Mouse (Mus musculus): ENCODE data around the gene Napepld. TPM values are rescaled to one million over a fixed set of nuclear protein-coding genes. Genes with fewer than 3 reads are reported as not detected.
"Not testable (repeated sequence)": the region's sequence is repeated elsewhere in the genome, so short reads cannot be mapped to it uniquely, and the experiment has no call there.

Gene Napepld
- polyA plus RNA-seq, 1 experiment from 2014 or later = 6.3 TPM

GRCm38 (mm10) chr5:21646133-21646491, 55.1 kb downstream of the Napepld start:
- Histone ChIP-seq H3K9me3 (replicated peaks; ENCODE audit: control insufficient read depth, low read length) (no peaks in the 10 kb centered on the region), H3K36me3 (ENCODE audit: control insufficient read depth, insufficient read depth) (peaks cover 24% of the 10 kb centered on the region), H3K4me3 (ENCODE audit: low read length) (peak overlapping the region; percentile 91), H3K27me3 (ENCODE audit: control insufficient read depth, insufficient read depth, low read length) (0 out of 2 replicates have a peak, but pooled peaks cover 2% of the 10 kb centered on the region), H3K9ac (ENCODE audit: low read length) (peak overlapping the region; percentile 94), H3K4me1 (ENCODE audit: control insufficient read depth, insufficient read depth, low read length) (peaks cover 15% of the 10 kb centered on the region), H3K4me2 (ENCODE audit: low read depth, low read length) (peak overlapping the region; percentile 80), H3K27ac (ENCODE audit: low read length) (peak overlapping the region; percentile 79)
- WGBS = under 1% methylated on average over 25 of the region's 25 CpGs
- ATAC-seq (replicated peaks; ENCODE audit: extremely low read depth, insufficient read depth, low FRiP score) = peak; percentile 5

- peaks cover 22% of the 10 kb centered on the region for H3K36me3 ChIP-seq (ENCODE audit: control insufficient read depth, insufficient read depth)
- H3K4me1 ChIP-seq (ENCODE audit: control insufficient read depth, insufficient read depth, low read length) = peaks cover 15% of the 10 kb centered on the region
- peak within 1 kb of the TSS; percentile 80 for H3K4me2 ChIP-seq (ENCODE audit: low read depth, low read length)
- H3K9me3 ChIP-seq (replicated peaks; ENCODE audit: control insufficient read depth, low read length) = no peaks in the 10 kb centered on the region
- peak within 1 kb of the TSS; percentile 91 for H3K4me3 ChIP-seq (ENCODE audit: low read length)
- peak within 1 kb of the TSS; percentile 79 for H3K27ac ChIP-seq (ENCODE audit: low read length)
- H3K27me3 ChIP-seq (ENCODE audit: control insufficient read depth, insufficient read depth, low read length) = 0 out of 2 replicates have a peak, but pooled peaks cover 2% of the 10 kb centered on the region
- peak; percentile 95 for ATAC-seq (replicated peaks; ENCODE audit: extremely low read depth, insufficient read depth, low FRiP score)
- WGBS = under 1% methylated on average over 38 of the region's 40 CpGs
- peak within 1 kb of the TSS; percentile 94 for H3K9ac ChIP-seq (ENCODE audit: low read length)
Observed at GRCm38 (mm10) chr5:21645439-21646132, 55.6 kb downstream of the Napepld start, which contains the start of the genes Fbxl13 and Armc10. TSS of gene Fbxl13 (minus strand) at chr5:21645634. TSS of gene Armc10 (plus strand) at chr5:21645813.

GRCm38 (mm10) chr5:21644891-21645438, 56.2 kb downstream of the Napepld start:
- H3K4me2 ChIP-seq (ENCODE audit: low read depth, low read length) = peak overlapping the region; percentile 80
- 0 out of 2 replicates have a peak, but pooled peaks cover 2% of the 10 kb centered on the region for H3K27me3 ChIP-seq (ENCODE audit: control insufficient read depth, insufficient read depth, low read length)
- peaks cover 15% of the 10 kb centered on the region for H3K4me1 ChIP-seq (ENCODE audit: control insufficient read depth, insufficient read depth, low read length)
- peak overlapping the region; percentile 29; the same call in 1 of the 2 replicates for H3K9ac ChIP-seq (ENCODE audit: low read length)
- H3K9me3 ChIP-seq (replicated peaks; ENCODE audit: control insufficient read depth, low read length) = no peaks in the 10 kb centered on the region
- WGBS = 11% methylated on average over 14 of the region's 14 CpGs
- no peak for ATAC-seq (replicated peaks; ENCODE audit: extremely low read depth, insufficient read depth, low FRiP score)
- peak overlapping the region; percentile 21; the same call in 1 of the 2 replicates for H3K27ac ChIP-seq (ENCODE audit: low read length)
- peak overlapping the region; percentile 91 for H3K4me3 ChIP-seq (ENCODE audit: low read length)
- H3K36me3 ChIP-seq (ENCODE audit: control insufficient read depth, insufficient read depth) = peaks cover 17% of the 10 kb centered on the region

GRCm38 (mm10) chr5:21643606-21644005, 57.6 kb downstream of the Napepld start:
- Histone ChIP-seq H3K27me3 (ENCODE audit: control insufficient read depth, insufficient read depth, low read length) (0 out of 2 replicates have a peak, but pooled peaks cover 2% of the 10 kb centered on the region), H3K4me2 (ENCODE audit: low read depth, low read length) (no peak overlapping the region), H3K4me1 (ENCODE audit: control insufficient read depth, insufficient read depth, low read length) (peaks cover 15% of the 10 kb centered on the region), H3K27ac (ENCODE audit: low read length) (no peak overlapping the region), H3K4me3 (ENCODE audit: low read length) (no peak overlapping the region), H3K9ac (ENCODE audit: low read length) (no peak overlapping the region), H3K36me3 (ENCODE audit: control insufficient read depth, insufficient read depth) (peaks cover 4% of the 10 kb centered on the region; the same call in 1 of the 2 replicates), H3K9me3 (replicated peaks; ENCODE audit: control insufficient read depth, low read length) (no peaks in the 10 kb centered on the region)
- 25% methylated on average over 1 of the region's 1 CpGs for WGBS
- ATAC-seq (replicated peaks; ENCODE audit: extremely low read depth, insufficient read depth, low FRiP score) = no peak

- Histone ChIP-seq H3K4me2 (ENCODE audit: low read depth, low read length) (no peak overlapping the region), H3K27ac (ENCODE audit: low read length) (no peak overlapping the region), H3K4me3 (ENCODE audit: low read length) (no peak overlapping the region), H3K9ac (ENCODE audit: low read length) (no peak overlapping the region), H3K9me3 (replicated peaks; ENCODE audit: control insufficient read depth, low read length) (no peaks in the 10 kb centered on the region), H3K4me1 (ENCODE audit: control insufficient read depth, insufficient read depth, low read length) (peaks cover 5% of the 10 kb centered on the region), H3K36me3 (ENCODE audit: control insufficient read depth, insufficient read depth) (no peaks in the 10 kb centered on the region), H3K27me3 (ENCODE audit: control insufficient read depth, insufficient read depth, low read length) (0 out of 2 replicates have a peak, but pooled peaks cover 2% of the 10 kb centered on the region)
- 0% methylated on average over 1 of the region's 1 CpGs for WGBS
- ATAC-seq (replicated peaks; ENCODE audit: extremely low read depth, insufficient read depth, low FRiP score) = no peak
Observed at GRCm38 (mm10) chr5:21640961-21641360, 60.2 kb downstream of the Napepld start.

GRCm38 (mm10) chr5:21625916-21626315, 75.3 kb downstream of the Napepld start:
- no peak overlapping the region for H3K4me2 ChIP-seq (ENCODE audit: low read depth, low read length)
- H3K9me3 ChIP-seq (replicated peaks; ENCODE audit: control insufficient read depth, low read length) = peaks cover 3% of the 10 kb centered on the region
- H3K27me3 ChIP-seq (ENCODE audit: control insufficient read depth, insufficient read depth, low read length) = no peaks in the 10 kb centered on the region
- H3K4me3 ChIP-seq (ENCODE audit: low read length) = no peak overlapping the region
- H3K4me1 ChIP-seq (ENCODE audit: control insufficient read depth, insufficient read depth, low read length) = no peaks in the 10 kb centered on the region
- no peak overlapping the region for H3K27ac ChIP-seq (ENCODE audit: low read length)
- no peaks in the 10 kb centered on the region for H3K36me3 ChIP-seq (ENCODE audit: control insufficient read depth, insufficient read depth)
- no peak overlapping the region for H3K9ac ChIP-seq (ENCODE audit: low read length)
- no peak for ATAC-seq (replicated peaks; ENCODE audit: extremely low read depth, insufficient read depth, low FRiP score)

GRCm38 (mm10) chr5:21616450-21617009, 84.7 kb downstream of the Napepld start:
- H3K9me3 ChIP-seq (replicated peaks; ENCODE audit: control insufficient read depth, low read length) = no peaks in the 10 kb centered on the region
- H3K9ac ChIP-seq (ENCODE audit: low read length) = no peak overlapping the region
- no peaks in the 10 kb centered on the region for H3K27me3 ChIP-seq (ENCODE audit: control insufficient read depth, insufficient read depth, low read length)
- H3K4me2 ChIP-seq (ENCODE audit: low read depth, low read length) = no peak overlapping the region
- 62% methylated on average over 3 of the region's 3 CpGs for WGBS
- H3K27ac ChIP-seq (ENCODE audit: low read length) = no peak overlapping the region
- ATAC-seq (replicated peaks; ENCODE audit: extremely low read depth, insufficient read depth, low FRiP score) = no peak
- no peaks in the 10 kb centered on the region for H3K36me3 ChIP-seq (ENCODE audit: control insufficient read depth, insufficient read depth)
- no peaks in the 10 kb centered on the region for H3K4me1 ChIP-seq (ENCODE audit: control insufficient read depth, insufficient read depth, low read length)
- no peak overlapping the region for H3K4me3 ChIP-seq (ENCODE audit: low read length)

- ATAC-seq (replicated peaks; ENCODE audit: extremely low read depth, insufficient read depth, low FRiP score); H3K27ac ChIP-seq (ENCODE audit: low read length); H3K9me3 ChIP-seq (replicated peaks; ENCODE audit: control insufficient read depth, low read length); H3K4me3 ChIP-seq (ENCODE audit: low read length); H3K9ac ChIP-seq (ENCODE audit: low read length); H3K4me1 ChIP-seq (ENCODE audit: control insufficient read depth, insufficient read depth, low read length); H3K27me3 ChIP-seq (ENCODE audit: control insufficient read depth, insufficient read depth, low read length); H3K36me3 ChIP-seq (ENCODE audit: control insufficient read depth, insufficient read depth); H3K4me2 ChIP-seq (ENCODE audit: low read depth, low read length): not testable (repeated sequence)
- WGBS = 92% methylated on average over 11 of the region's 11 CpGs
Observed at GRCm38 (mm10) chr5:21614299-21614698, 86.9 kb downstream of the Napepld start.
